22 mouse cellular contexts compared by ENCODE assay signal in the genomic region with DNA sequence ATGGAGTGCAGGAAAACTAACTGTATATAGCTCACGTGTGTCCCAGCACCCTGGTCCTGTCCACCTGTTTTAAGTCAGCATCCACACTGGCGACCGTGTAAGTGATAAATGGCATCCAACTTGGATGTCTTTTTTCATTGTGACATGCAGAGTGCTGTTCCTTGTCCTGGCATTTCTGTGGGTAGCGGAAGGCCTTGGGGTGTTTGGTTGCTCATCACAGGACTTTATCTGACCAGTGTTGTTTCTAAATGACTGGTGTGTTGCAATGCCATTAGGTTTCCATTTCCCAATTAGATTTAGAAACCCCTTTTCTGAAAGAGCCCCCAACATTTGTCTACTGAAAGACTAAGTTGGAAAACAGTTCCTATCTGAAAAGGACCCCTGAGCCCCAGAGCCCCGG. TPM values are rescaled to one million over a fixed set of nuclear protein-coding genes. Genes with fewer than 3 reads are reported as not detected.
"Had no signal": no experiment of that assay in that cellular context is flagged by ENCODE, and none has a peak within 500 bp of the region (broad histone marks: within the 10 kb centered on the region; RNA-seq: fewer than 3 reads in every experiment).

No protein-coding gene starts in this region.

- ATAC-seq: lung, postnatal 0 days; midbrain, embryonic 13.5 days; midbrain, embryonic 15.5 days had no signal

- H3K9me3 ChIP-seq: lung, embryonic 15.5 days; megakaryocyte, embryonic 14.5 days; midbrain, embryonic 13.5 days; midbrain, embryonic 15.5 days; neural tube, embryonic 12.5 days had no signal

- H3K27ac ChIP-seq: liver, embryonic 14.5 days; lung, embryonic 15.5 days; macrophage; midbrain, embryonic 13.5 days; midbrain, embryonic 15.5 days; neural tube, embryonic 12.5 days had no signal

- H3K4me3 ChIP-seq: lung, embryonic 15.5 days; megakaryocyte, embryonic 14.5 days; midbrain, embryonic 13.5 days; midbrain, embryonic 15.5 days; neural tube, embryonic 12.5 days had no signal

- H3K4me1 ChIP-seq: lung, embryonic 15.5 days; neural tube, embryonic 12.5 days had no signal

- H3K4me2 ChIP-seq: lung, embryonic 15.5 days; midbrain, embryonic 11.5 days; midbrain, embryonic 13.5 days; midbrain, embryonic 15.5 days; neural tube, embryonic 12.5 days had no signal

- H3K27me3 ChIP-seq: lung, embryonic 15.5 days; midbrain, embryonic 13.5 days; midbrain, embryonic 15.5 days; neural tube, embryonic 12.5 days had no signal

- DNase-seq: lung, adult 2 months; lung, postnatal 14 days; lung, postnatal 36 days; retina, postnatal 1 day; right cerebral cortex, adult 18-20 months; right cerebral cortex, postnatal 25 days; right cerebral cortex, postnatal 4 days; spleen, adult 18-20 months; thymus, adult 18-20 months; thymus, postnatal 14 days; thymus, postnatal 36 days had no signal

- H3K9ac ChIP-seq: liver, embryonic 14.5 days; lung, embryonic 15.5 days; midbrain, embryonic 13.5 days; midbrain, embryonic 15.5 days; neural tube, embryonic 12.5 days had no signal

RNA-seq across cellular contexts. Expression of a gene that starts 19.5 kb away (rescaled TPM):
- total RNA-seq: monocyte, adult 5-6 weeks; neutrophil, adult 5-6 weeks had no signal
- polyA plus RNA-seq: macrophage had no signal
